In genomic region chr4:137862019-137862418, GRCm38 (mm10) we compare ENCODE assay signal across 8 mouse cellular contexts. TPM values are rescaled to one million over a fixed set of nuclear protein-coding genes. Genes with fewer than 3 reads are reported as not detected.
A peak's percentile ranks its signal among the peaks of the same experiment; 100 is the strongest.
DNase-seq lines count a peak whose midpoint lies in the region; ATAC-seq and TF ChIP-seq lines count a peak whose summit lies in the region.

Gene Ece1 (plus strand): TSS chr4:137862237.

- WGBS in heart, embryonic 10.5 days: under 1% methylated on average over 37 of the region's 37 CpGs
- whole genome bisulfite sequencing in kidney, embryonic 14.5 days: under 1% methylated on average over 37 of the region's 37 CpGs
- WGBS in limb, embryonic 14.5 days: under 1% methylated on average over 30 of the region's 37 CpGs
- under 1% methylated on average over 32 of the region's 37 CpGs for WGBS in midbrain, embryonic 16.5 days

- peak; percentile 63 for ATAC-seq in erythroblast, adult 5-6 weeks (replicated peaks; ENCODE audit: low FRiP score, poor library complexity, severe bottlenecking)
- peak; percentile 93 for ATAC-seq in kidney, embryonic 14.5 days (ENCODE audit: low FRiP score, low TSS enrichment)
- ATAC-seq in limb, embryonic 14.5 days (ENCODE audit: low FRiP score, low read depth): peak; percentile 97
- peak; percentile 91 for ATAC-seq in midbrain, embryonic 16.5 days

- no peaks in the 10 kb centered on the region for H3K9me3 ChIP-seq in heart, embryonic 10.5 days
- H3K9me3 ChIP-seq in kidney, embryonic 14.5 days (ENCODE audit: control insufficient read depth, low read length): no peaks in the 10 kb centered on the region
- H3K9me3 ChIP-seq in limb, embryonic 14.5 days (ENCODE audit: control insufficient read depth, low read length): no peaks in the 10 kb centered on the region
- no peaks in the 10 kb centered on the region for H3K9me3 ChIP-seq in midbrain, embryonic 16.5 days (replicated peaks; ENCODE audit: control insufficient read depth, low read length, poor library complexity, severe bottlenecking)

- H3K9ac ChIP-seq in kidney, embryonic 14.5 days (ENCODE audit: low read depth, low read length): peak within 1 kb of the TSS; percentile 69
- H3K9ac ChIP-seq in limb, embryonic 14.5 days (ENCODE audit: low read depth, low read length, severe bottlenecking): peak within 1 kb of the TSS; percentile 84
- H3K9ac ChIP-seq in midbrain, embryonic 16.5 days (ENCODE audit: low read depth, low read length): peak within 1 kb of the TSS; percentile 87

- H3K27me3 ChIP-seq in heart, embryonic 10.5 days (ENCODE audit: insufficient read depth, poor library complexity, severe bottlenecking): 0 out of 2 replicates have a peak, but pooled peaks cover 4% of the 10 kb centered on the region
- H3K27me3 ChIP-seq in kidney, embryonic 14.5 days (ENCODE audit: control insufficient read depth, insufficient read depth, low read length): no peaks in the 10 kb centered on the region
- no peaks in the 10 kb centered on the region for H3K27me3 ChIP-seq in limb, embryonic 14.5 days (ENCODE audit: control insufficient read depth, insufficient read depth, low read length)
- no peaks in the 10 kb centered on the region for H3K27me3 ChIP-seq in midbrain, embryonic 16.5 days (ENCODE audit: control insufficient read depth, insufficient read depth, low read depth, low read length)

- H3K4me1 ChIP-seq in heart, embryonic 10.5 days: peaks cover 55% of the 10 kb centered on the region
- H3K4me1 ChIP-seq in kidney, embryonic 14.5 days (ENCODE audit: control insufficient read depth, insufficient read depth, low read length): peaks cover 31% of the 10 kb centered on the region
- peaks cover 28% of the 10 kb centered on the region for H3K4me1 ChIP-seq in limb, embryonic 14.5 days (ENCODE audit: control insufficient read depth, insufficient read depth, low read length)
- peaks cover 42% of the 10 kb centered on the region for H3K4me1 ChIP-seq in midbrain, embryonic 16.5 days (ENCODE audit: control insufficient read depth, insufficient read depth, low read length)

- H3K4me2 ChIP-seq in kidney, embryonic 14.5 days (replicated peaks; ENCODE audit: low read depth, low read length): peak within 1 kb of the TSS; percentile 70
- peak within 1 kb of the TSS; percentile 87 for H3K4me2 ChIP-seq in limb, embryonic 14.5 days (replicated peaks; ENCODE audit: low read depth, low read length, severe bottlenecking)
- H3K4me2 ChIP-seq in midbrain, embryonic 16.5 days (ENCODE audit: low read length): peak within 1 kb of the TSS; percentile 83

- no peak for TF ChIP-seq CTCF in brain, embryonic 14.5 days (IDR thresholded peaks at IDR 0.05; ENCODE audit: borderline replicate concordance, extremely low read depth, insufficient read depth, insufficient read length)

- H3K4me3 ChIP-seq in heart, embryonic 10.5 days: peak within 1 kb of the TSS; percentile 71
- peak within 1 kb of the TSS; percentile 68 for H3K4me3 ChIP-seq in kidney, embryonic 14.5 days (ENCODE audit: low read length)
- peak within 1 kb of the TSS; percentile 87 for H3K4me3 ChIP-seq in limb, embryonic 14.5 days (replicated peaks; ENCODE audit: low read length)
- H3K4me3 ChIP-seq in midbrain, embryonic 16.5 days (ENCODE audit: low read depth, low read length): peak within 1 kb of the TSS; percentile 77

- H3K36me3 ChIP-seq in heart, embryonic 10.5 days: no peaks in the 10 kb centered on the region
- no peaks in the 10 kb centered on the region for H3K36me3 ChIP-seq in kidney, embryonic 14.5 days (ENCODE audit: control insufficient read depth, insufficient read depth, low read length)
- no peaks in the 10 kb centered on the region for H3K36me3 ChIP-seq in limb, embryonic 14.5 days (ENCODE audit: control insufficient read depth, insufficient read depth, low read length)
- no peaks in the 10 kb centered on the region for H3K36me3 ChIP-seq in midbrain, embryonic 16.5 days (ENCODE audit: control insufficient read depth, insufficient read depth, low read length)

- peak; percentile 90 for DNase-seq in B cell, adult 2 months
- DNase-seq in brain, embryonic 14.5 days (ENCODE audit: low read depth): peak; percentile 96
- peak; percentile 95 for DNase-seq in heart, embryonic 10.5 days (ENCODE audit: low spot score)
- peak; percentile 96 for DNase-seq in limb, embryonic 14.5 days (ENCODE audit: low spot score)
- peak; percentile 79 to 89 for DNase-seq in spleen, postnatal 10 days (ENCODE audit: low spot score in 2 of 2)

- H3K27ac ChIP-seq in heart, embryonic 10.5 days: peak within 1 kb of the TSS; percentile 86
- no peak within 1 kb of the TSS; the same call in 1 of the 2 replicates for H3K27ac ChIP-seq in kidney, embryonic 14.5 days (ENCODE audit: low read depth, low read length)
- H3K27ac ChIP-seq in limb, embryonic 14.5 days (replicated peaks; ENCODE audit: low read depth, low read length): 0 out of 2 replicates have a peak within 1 kb of the TSS, but pooled peaks have one; percentile 61
- H3K27ac ChIP-seq in midbrain, embryonic 16.5 days (ENCODE audit: low read length): peak within 1 kb of the TSS; percentile 53; the same call in 1 of the 2 replicates

- peak; percentile 69; the same call in 1 of the 2 replicates for TF ChIP-seq POLR2A in brain, embryonic 14.5 days (IDR thresholded peaks at IDR 0.05; ENCODE audit: borderline replicate concordance, extremely low read depth, insufficient read depth, insufficient read length, poor library complexity, severe bottlenecking)
- peak; percentile 83; the same call in 1 of the 2 replicates for TF ChIP-seq POLR2A in limb, embryonic 14.5 days (IDR thresholded peaks at IDR 0.05; ENCODE audit: borderline replicate concordance, extremely low read depth, insufficient read depth, insufficient read length)

RNA-seq across cellular contexts. Expression of gene Ece1, which starts in this region (rescaled TPM):
- polyA plus RNA-seq in brain, embryonic 14.5 days (2012; rRNA removed): 6.5 and 15.8 TPM in 2 replicates
- 2.3 and 3.1 TPM in 2 replicates for total RNA-seq in erythroblast, adult 5-6 weeks (2015; ENCODE audit: low replicate concordance)
- total RNA-seq in erythroblast, adult 5-6 weeks (2017; ENCODE audit: low replicate concordance): 0.68 and 2.1 TPM in 2 replicates
- 118 and 165 TPM in 2 replicates for polyA plus RNA-seq in heart, embryonic 10.5 days (2016; fragmentation: Nextera tagmentation; extraction: Ambion mirVana)
- 35.0 and 69.0 TPM in 2 replicates for polyA plus RNA-seq in kidney, embryonic 14.5 days (2014; fragmentation: Nextera tagmentation; extraction: Ambion mirVana)
- 28.9 and 42.4 TPM in 2 replicates for polyA plus RNA-seq in limb, embryonic 14.5 days (2012; rRNA removed)
- 44.3 and 45.7 TPM in 2 replicates for polyA plus RNA-seq in limb, embryonic 14.5 days (2014; fragmentation: Nextera tagmentation; extraction: Ambion mirVana)
- 20.8 and 21.3 TPM in 2 replicates for polyA plus RNA-seq in midbrain, embryonic 16.5 days (2015; fragmentation: Nextera tagmentation; extraction: Ambion mirVana)
